Mouse (Mus musculus) heart, postnatal 0 days (tissue): ENCODE data around the gene Rps6kb1. TPM values are rescaled to one million over a fixed set of nuclear protein-coding genes. Genes with fewer than 3 reads are reported as not detected.

Experiments used
- ATAC-seq: fragments of 200-750 bp; cut with Nextera tagmentation; 2 replicates; pipeline ENCODE4 v1.8.0; 2017; ENCODE audit warnings: low read depth, moderate number of reproducible peaks, moderate library complexity; ENCODE audit not compliant: insufficient read depth
- DNase-seq: peaks from one replicate; pipeline ENCODE4 v3.0.0-alpha.2; 2016; ENCODE audit warnings: low spot score
- H3K27ac ChIP-seq: fragments of 300-500 bp; sonication (generic); 2 replicates; pipeline ENCODE4 v1.5.1; 2014; ENCODE audit warnings: low read depth, mild to moderate bottlenecking
- H3K27me3 ChIP-seq: fragments of 300-500 bp; sonication (generic); 2 replicates; pipeline ENCODE4 v1.6.1; 2014; ENCODE audit warnings: low read length, mixed read lengths; ENCODE audit not compliant: control insufficient read depth, insufficient read depth
- H3K36me3 ChIP-seq: fragments of 300-500 bp; sonication (generic); replicated peaks from 2 replicates; pipeline ENCODE4 v1.6.1; 2014; ENCODE audit warnings: low read length, mixed read lengths; ENCODE audit not compliant: control insufficient read depth, insufficient read depth
- H3K4me1 ChIP-seq: fragments of 300-500 bp; sonication (generic); 2 replicates; pipeline ENCODE4 v1.6.1; 2014; ENCODE audit warnings: antibody characterized with exemption; ENCODE audit not compliant: control insufficient read depth, insufficient read depth
- H3K4me2 ChIP-seq: fragments of 300-500 bp; sonication (generic); 2 replicates; pipeline ENCODE4 v1.6.1; 2014; ENCODE audit warnings: low read depth, mild to moderate bottlenecking, low read length, moderate library complexity
- H3K4me3 ChIP-seq: fragments of 300-500 bp; sonication (generic); 2 replicates; pipeline ENCODE4 v1.5.1; 2014; ENCODE audit warnings: low read depth, low read length
- H3K9ac ChIP-seq: fragments of 300-500 bp; sonication (generic); replicated peaks from 2 replicates; pipeline ENCODE4 v1.6.1; 2014; ENCODE audit warnings: low read depth, low read length, mixed read lengths
- H3K9me3 ChIP-seq: fragments of 300-500 bp; sonication (generic); replicated peaks from 2 replicates; pipeline ENCODE4 v1.6.1; 2016; ENCODE audit warnings: low read length; ENCODE audit not compliant: control insufficient read depth
- CTCF ChIP-seq: IDR thresholded peaks from 2 replicates; pipeline ENCODE4 v1.5.1; 2016; ENCODE audit warnings: antibody characterized with exemption, control low read depth, low read depth
- EP300 ChIP-seq: IDR thresholded peaks from 2 replicates; pipeline ENCODE4 v1.6.1; 2016; ENCODE audit warnings: antibody characterized with exemption, low read depth
- WGBS: fragments of 180-500 bp; shearing (Covaris S2); extraction: QIAGEN DNeasy Blood & Tissue Kit; methylation state at CpG from one replicate; pipeline ENCODE4 v1.1.7; 2014; 5-methylcytosine and 5-hydroxymethylcytosine counted together
- polyA plus RNA-seq: library from polyadenylated mRNA; unstranded; fragments of >200 nt; fragmentation: Nextera tagmentation; extraction: Ambion mirVana; gene quantifications from 2 replicates; pipeline ENCODE4 v1.2.1, GENCODE M21; 2015
- total RNA-seq: library from RNA; depleted of rRNA; stranded (reverse); fragments of >200 nt; gene quantifications from 2 replicates; pipeline ENCODE4 v1.2.3, GENCODE M21; 2014; ENCODE audit warnings: low replicate concordance

Rps6kb1 gene
- total and polyA plus RNA-seq, 2 experiments from 2014 or later = 10.5 to 37.1 TPM

DNA sequence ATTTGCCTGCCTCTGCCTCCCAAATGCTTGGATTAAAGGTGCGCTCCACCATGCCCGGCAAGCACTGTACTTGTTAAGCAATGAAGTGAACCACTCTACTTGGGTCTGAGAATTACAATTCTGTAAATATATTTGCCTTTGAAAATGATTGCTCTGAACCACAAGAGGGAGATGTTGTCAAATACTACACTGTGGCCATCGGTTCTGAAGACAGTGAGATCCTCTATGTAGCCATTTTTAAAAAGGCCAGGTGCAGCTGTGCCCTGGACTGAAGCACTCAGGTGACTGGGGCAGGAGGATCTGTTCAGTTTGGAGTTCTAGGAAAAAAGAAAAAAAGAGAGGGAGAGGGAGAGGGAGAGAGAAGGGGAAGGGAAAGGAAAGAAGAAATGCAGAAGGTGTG is 23.8 kb upstream of the Rps6kb1 start:
- ATAC-seq (peak; percentile 50; the same call in 1 of the 2 replicates), DNase-seq (peak; percentile 75)
- H3K4me3 ChIP-seq = no peak overlapping the region

DNA sequence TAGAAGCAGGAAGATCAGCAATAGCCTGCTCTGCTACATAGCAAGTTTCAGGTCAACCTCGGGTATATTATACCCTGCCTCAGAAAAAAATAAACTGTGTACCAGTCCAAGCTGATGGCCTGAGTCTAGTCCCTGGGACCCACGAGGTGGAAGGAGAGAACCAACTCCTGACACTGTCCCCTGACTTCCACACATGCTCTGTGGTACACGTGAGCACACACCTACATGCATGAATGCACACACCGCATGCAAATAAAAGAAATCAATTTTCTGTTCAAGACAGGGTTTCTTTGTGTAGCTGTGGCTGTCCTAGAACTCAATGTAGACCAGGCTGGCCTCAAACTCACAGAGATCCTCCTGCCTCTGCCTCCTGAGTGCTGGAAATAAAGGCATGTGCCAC is 13.7 kb upstream of the Rps6kb1 start:
- H3K9ac ChIP-seq = no peak overlapping the region
- H3K36me3 ChIP-seq = peaks cover 55% of the 10 kb centered on the region
- H3K27ac ChIP-seq = no peak overlapping the region
- ATAC-seq (no peak), DNase-seq (no peak)
- H3K9me3 ChIP-seq = no peaks in the 10 kb centered on the region
- TF ChIP-seq EP300 (no peak), CTCF (no peak)
- no peak overlapping the region for H3K4me2 ChIP-seq
- H3K4me1 ChIP-seq = no peaks in the 10 kb centered on the region
- WGBS = 87% methylated on average over 4 of the region's 4 CpGs
- no peaks in the 10 kb centered on the region for H3K27me3 ChIP-seq
- H3K4me3 ChIP-seq = no peak overlapping the region

More for the DNA sequence above, 23.8 kb upstream of the Rps6kb1 start:
- Histone ChIP-seq H3K9me3 (no peaks in the 10 kb centered on the region), H3K9ac (no peak overlapping the region), H3K27me3 (no peaks in the 10 kb centered on the region), H3K27ac (no peak overlapping the region), H3K36me3 (peaks cover 5% of the 10 kb centered on the region; the same call in 1 of the 2 replicates), H3K4me2 (no peak overlapping the region), H3K4me1 (peaks cover 6% of the 10 kb centered on the region)
- peak; percentile 88 for TF ChIP-seq CTCF
- no peak for TF ChIP-seq EP300
- 49% methylated on average over 3 of the region's 3 CpGs for WGBS

DNA sequence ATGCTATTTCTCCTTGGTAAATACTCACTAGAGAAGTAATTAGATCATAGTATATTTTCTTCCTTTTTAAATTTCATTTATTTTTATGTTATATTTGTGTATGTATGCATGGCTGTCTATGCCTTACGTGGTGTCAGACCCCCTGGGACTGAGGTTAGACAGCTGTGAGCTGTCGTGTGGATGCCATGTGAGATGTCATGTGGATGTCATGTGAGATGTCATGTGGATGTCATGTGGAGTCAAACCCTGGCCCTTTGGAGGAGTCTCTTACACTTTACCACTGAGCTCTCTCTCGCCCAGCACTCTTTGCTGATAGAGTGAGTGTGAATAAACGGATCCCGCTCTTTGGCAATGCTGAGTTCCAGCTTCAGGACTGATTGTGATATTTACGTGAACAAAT is 8.9 kb upstream of the Rps6kb1 start:
- WGBS = 91% methylated on average over 6 of the region's 6 CpGs
- no peak overlapping the region for H3K9ac ChIP-seq
- H3K4me3 ChIP-seq = no peak overlapping the region
- ATAC-seq (no peak), DNase-seq (no peak)
- H3K4me1 ChIP-seq = no peaks in the 10 kb centered on the region
- H3K9me3 ChIP-seq = no peaks in the 10 kb centered on the region
- no peaks in the 10 kb centered on the region for H3K27me3 ChIP-seq
- H3K4me2 ChIP-seq = no peak overlapping the region
- peaks cover 58% of the 10 kb centered on the region for H3K36me3 ChIP-seq
- TF ChIP-seq CTCF (no peak), EP300 (no peak)
- H3K27ac ChIP-seq = no peak overlapping the region

DNA sequence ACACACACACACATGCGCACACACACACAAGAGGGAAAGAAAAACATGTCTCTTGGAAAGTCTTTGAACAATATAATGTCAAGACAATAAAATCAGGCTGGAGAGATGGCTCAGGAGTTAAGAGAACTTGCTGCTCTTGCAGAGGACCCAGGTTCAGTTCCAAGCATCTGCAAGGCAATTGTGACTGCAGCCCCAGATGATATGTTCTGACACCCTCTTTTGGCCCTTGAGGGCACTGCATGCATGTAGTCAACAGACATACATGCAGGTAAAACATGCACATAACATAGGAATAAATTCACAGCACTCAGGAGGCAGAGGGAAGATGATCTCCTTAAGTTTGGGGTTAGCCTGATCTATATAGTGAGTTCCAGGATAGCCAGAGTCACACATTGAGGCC is 2.8 kb upstream of the Rps6kb1 start:
- H3K9ac ChIP-seq = no peak overlapping the region
- no peak overlapping the region for H3K27ac ChIP-seq
- H3K4me2 ChIP-seq = no peak overlapping the region
- H3K27me3 ChIP-seq = no peaks in the 10 kb centered on the region
- peaks cover 14% of the 10 kb centered on the region for H3K4me1 ChIP-seq
- 0 out of 2 replicates have a peak, but pooled peaks have one; percentile 10 for TF ChIP-seq CTCF
- no peak for TF ChIP-seq EP300
- H3K4me3 ChIP-seq = no peak overlapping the region
- ATAC-seq = no peak
- no peaks in the 10 kb centered on the region for H3K9me3 ChIP-seq
- peaks cover 29% of the 10 kb centered on the region for H3K36me3 ChIP-seq
- no peak for DNase-seq
- 95% methylated on average over 1 of the region's 1 CpGs for WGBS

DNA sequence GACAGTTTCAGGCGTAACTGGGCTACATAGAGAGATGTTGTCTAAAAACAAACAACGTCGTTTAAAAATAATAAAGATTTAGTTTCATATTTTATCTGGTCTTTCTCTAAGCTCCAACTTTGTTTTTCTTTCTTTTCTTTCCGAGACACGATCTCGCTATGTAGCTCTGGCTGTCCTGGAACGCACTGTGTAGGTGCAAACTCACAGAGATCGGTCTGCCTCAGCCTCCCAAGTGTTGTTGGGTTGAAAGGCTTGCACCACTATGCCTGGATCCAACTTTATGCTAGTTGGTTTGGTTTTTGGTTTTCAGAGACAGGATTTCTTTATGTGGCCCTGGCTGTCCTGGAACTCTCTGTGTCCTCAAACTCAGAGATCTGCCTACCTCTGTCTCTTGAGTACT is 951 bp upstream of the Rps6kb1 start:
- ATAC-seq (no peak), DNase-seq (no peak)
- peaks cover 21% of the 10 kb centered on the region for H3K4me1 ChIP-seq
- 72% methylated on average over 8 of the region's 8 CpGs for WGBS
- TF ChIP-seq EP300 (no peak), CTCF (no peak)
- H3K9ac ChIP-seq = peak overlapping the region; percentile 67
- H3K4me2 ChIP-seq = peak overlapping the region; percentile 70
- H3K36me3 ChIP-seq = peaks cover 22% of the 10 kb centered on the region
- no peaks in the 10 kb centered on the region for H3K27me3 ChIP-seq
- H3K9me3 ChIP-seq = no peaks in the 10 kb centered on the region
- peak overlapping the region; percentile 80; the same call in 1 of the 2 replicates for H3K27ac ChIP-seq
- peak overlapping the region; percentile 81 for H3K4me3 ChIP-seq

DNA sequence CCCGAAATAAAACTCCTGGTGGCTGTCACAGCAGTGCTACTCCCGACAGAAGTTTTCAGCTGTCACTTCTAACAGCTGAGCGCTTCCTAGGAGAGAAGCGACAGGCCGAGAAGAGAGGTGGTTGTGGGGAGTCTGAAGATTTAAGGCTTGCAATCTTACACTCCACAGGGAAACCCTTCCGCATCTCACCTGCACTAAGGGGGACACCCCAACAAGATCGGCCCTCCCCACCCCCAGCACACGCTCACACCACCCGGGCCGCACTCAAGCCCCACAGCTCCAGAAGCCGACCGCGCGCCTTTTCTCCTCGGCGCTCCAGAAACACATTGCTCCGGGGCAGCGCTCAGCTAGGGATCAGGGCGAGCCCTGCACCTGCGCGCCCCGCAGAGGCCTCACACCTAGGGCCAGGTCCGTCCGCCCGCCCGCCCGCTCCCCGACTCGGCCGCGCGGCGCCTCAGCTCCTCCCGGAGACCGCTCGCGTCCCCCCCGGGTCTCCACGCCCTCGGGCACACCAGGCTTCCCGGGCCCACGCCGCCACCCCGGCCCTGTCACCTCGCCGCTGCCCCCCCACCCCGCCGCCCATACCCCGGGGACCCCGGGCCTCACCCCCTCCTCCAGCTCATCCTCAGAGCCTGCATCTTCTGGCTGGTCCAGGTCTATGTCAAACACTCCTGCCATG is 506 bp downstream of the Rps6kb1 start:
- no peaks in the 10 kb centered on the region for H3K27me3 ChIP-seq
- no peaks in the 10 kb centered on the region for H3K9me3 ChIP-seq
- ATAC-seq = peak; percentile 37
- H3K4me2 ChIP-seq = peak overlapping the region; percentile 76
- TF ChIP-seq EP300 (no peak), CTCF (no peak)
- peak overlapping the region; percentile 81 for H3K4me3 ChIP-seq
- H3K9ac ChIP-seq = peak overlapping the region; percentile 96
- H3K27ac ChIP-seq = peak overlapping the region; percentile 80
- peak; percentile 41 for DNase-seq
- H3K36me3 ChIP-seq = peaks cover 8% of the 10 kb centered on the region; the same call in 1 of the 2 replicates
- peaks cover 21% of the 10 kb centered on the region for H3K4me1 ChIP-seq
- 1% methylated on average over 40 of the region's 50 CpGs for WGBS
